Mouse (Mus musculus) heart, adult 2 months (tissue): ENCODE measurements at regions not wholly inside any gene's neighbourhood (a gene's known extent, or its start where the extent isn't known, plus 50 kb on each side); places are given as distances from the start of the nearest gene placed in this dataset.

ENCODE experiments used
- DNase-seq, 2 experiments: peaks; one replicate each; pipeline ENCODE4 v3.0.0; 2021
- H3K27ac ChIP-seq: fragments of 200-600 bp; 2 replicates; pipeline ENCODE4 v1.8.1; 2022
- H3K27me3 ChIP-seq: fragments of 200-500 bp; 2 replicates; pipeline ENCODE4 v1.6.1; 2012; ENCODE audit warnings: mild to moderate bottlenecking, low read length, inconsistent platforms, mixed read lengths; ENCODE audit not compliant: control insufficient read depth, insufficient read depth
- H3K36me3 ChIP-seq: fragments of 200-500 bp; 2 replicates; pipeline ENCODE4 v1.6.1; 2012; ENCODE audit warnings: low read length, inconsistent platforms; ENCODE audit not compliant: control insufficient read depth, insufficient read depth
- H3K4me1 ChIP-seq: fragments of 200-500 bp; 2 replicates; pipeline ENCODE4 v1.6.1; 2011; ENCODE audit warnings: low read length; ENCODE audit not compliant: control insufficient read depth, insufficient read depth
- H3K4me3 ChIP-seq: fragments of 200-600 bp; 2 replicates; pipeline ENCODE4 v1.8.1; 2022
- H3K79me2 ChIP-seq: fragments of 200-500 bp; replicated peaks from 2 replicates; pipeline ENCODE4 v1.6.1; 2012; ENCODE audit warnings: mild to moderate bottlenecking, inconsistent platforms, low read length, moderate library complexity, mixed read lengths; ENCODE audit not compliant: control insufficient read depth, insufficient read depth
- H3K9ac ChIP-seq: fragments of 200-500 bp; 2 replicates; pipeline ENCODE4 v1.6.1; 2012; ENCODE audit warnings: low read depth, mild to moderate bottlenecking, control low read depth, inconsistent platforms, low read length, mixed read lengths
- CTCF ChIP-seq: fragments of 200-600 bp; IDR thresholded peaks from 2 replicates; pipeline ENCODE4 v1.8.1; 2022; ENCODE audit warnings: antibody characterized with exemption, mild to moderate bottlenecking, moderate library complexity
- EP300 ChIP-seq: fragments of 200-500 bp; IDR thresholded peaks from 2 replicates; pipeline ENCODE4 v1.6.1; 2011; ENCODE audit warnings: low read depth, low read length, control low read depth; ENCODE audit not compliant: insufficient read depth
- POLR2A ChIP-seq: fragments of 200-500 bp; IDR thresholded peaks from 2 replicates; pipeline ENCODE4 v1.6.1; 2011; ENCODE audit warnings: mild to moderate bottlenecking, low read depth, low read length, control low read depth; ENCODE audit not compliant: insufficient read depth
- WGBS: fragments of 180-500 bp; shearing (Covaris S2); methylation state at CpG from one replicate; pipeline ENCODE4 v1.1.7; 2018; 5-methylcytosine and 5-hydroxymethylcytosine counted together
- intact Hi-C: fragments of 180-260 bp; cut with DNase I; formaldehyde crosslinking; loops from one replicate; pipeline ENCODE4 v1.15.1; 2025

DNA sequence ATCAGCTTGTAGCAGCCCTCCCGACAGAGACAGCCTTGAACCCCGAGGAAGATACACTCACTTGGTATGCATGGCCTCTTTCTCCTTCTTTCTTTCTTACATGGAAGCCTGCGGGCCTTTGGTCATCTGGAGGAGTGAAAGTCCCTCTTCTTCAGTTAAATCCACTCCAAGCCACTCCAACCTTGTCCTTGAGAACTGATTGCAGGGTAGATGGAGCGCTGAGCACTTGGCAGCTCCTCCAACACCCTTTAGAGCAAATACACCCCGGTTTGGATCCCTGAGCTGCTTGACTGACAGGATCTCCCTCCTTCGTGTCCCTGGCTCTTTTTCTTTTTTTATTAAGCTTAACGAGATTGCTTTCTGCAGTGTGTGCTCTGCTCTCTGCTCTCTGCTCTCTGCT is 173.3 kb upstream of the Fam19a5 start:
- intact Hi-C loops, result no loop called here
- Histone ChIP-seq H3K27me3 (no peaks in the 10 kb centered on the region), H3K4me3 (no peak overlapping the region), H3K4me1 (no peaks in the 10 kb centered on the region), H3K36me3 (no peaks in the 10 kb centered on the region), H3K79me2 (no peaks in the 10 kb centered on the region), H3K27ac (no peak overlapping the region), H3K9ac (no peak overlapping the region)
- DNase-seq, result no peak
- TF ChIP-seq CTCF, result no peak
- no peak for TF ChIP-seq EP300
- TF ChIP-seq POLR2A, result no peak
- WGBS, result 71% methylated on average over 7 of the region's 7 CpGs

DNA sequence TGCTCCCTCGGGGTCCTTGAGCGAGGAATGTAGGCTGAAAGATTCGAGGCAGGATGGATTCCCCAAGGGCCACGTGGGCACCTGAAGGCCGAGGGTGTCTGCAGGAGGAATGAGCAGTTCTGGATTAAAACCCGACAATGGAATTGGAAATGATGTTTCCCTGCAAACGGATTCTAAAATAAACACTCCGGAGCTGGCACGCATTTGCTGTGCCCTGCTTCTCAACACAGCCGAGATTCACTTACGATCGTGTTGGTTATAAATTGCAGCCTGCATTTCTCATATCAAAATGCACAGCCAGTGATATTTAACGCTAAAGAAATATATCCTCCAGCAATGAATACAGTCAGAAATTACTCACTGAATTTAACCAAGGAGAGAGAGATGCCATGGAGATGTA is 169.4 kb upstream of the Fam19a5 start:
- no peaks in the 10 kb centered on the region for H3K36me3 ChIP-seq
- H3K27me3 ChIP-seq, result no peaks in the 10 kb centered on the region
- 74% methylated on average over 13 of the region's 13 CpGs for whole genome bisulfite sequencing
- no peaks in the 10 kb centered on the region for H3K79me2 ChIP-seq
- no peak overlapping the region for H3K4me3 ChIP-seq
- no peak for TF ChIP-seq POLR2A
- TF ChIP-seq CTCF, result no peak
- TF ChIP-seq EP300, result no peak
- no peaks in the 10 kb centered on the region for H3K4me1 ChIP-seq
- intact Hi-C loops, result no loop called here
- DNase-seq, result no peak
- no peak overlapping the region for H3K9ac ChIP-seq
- H3K27ac ChIP-seq, result no peak overlapping the region

DNA sequence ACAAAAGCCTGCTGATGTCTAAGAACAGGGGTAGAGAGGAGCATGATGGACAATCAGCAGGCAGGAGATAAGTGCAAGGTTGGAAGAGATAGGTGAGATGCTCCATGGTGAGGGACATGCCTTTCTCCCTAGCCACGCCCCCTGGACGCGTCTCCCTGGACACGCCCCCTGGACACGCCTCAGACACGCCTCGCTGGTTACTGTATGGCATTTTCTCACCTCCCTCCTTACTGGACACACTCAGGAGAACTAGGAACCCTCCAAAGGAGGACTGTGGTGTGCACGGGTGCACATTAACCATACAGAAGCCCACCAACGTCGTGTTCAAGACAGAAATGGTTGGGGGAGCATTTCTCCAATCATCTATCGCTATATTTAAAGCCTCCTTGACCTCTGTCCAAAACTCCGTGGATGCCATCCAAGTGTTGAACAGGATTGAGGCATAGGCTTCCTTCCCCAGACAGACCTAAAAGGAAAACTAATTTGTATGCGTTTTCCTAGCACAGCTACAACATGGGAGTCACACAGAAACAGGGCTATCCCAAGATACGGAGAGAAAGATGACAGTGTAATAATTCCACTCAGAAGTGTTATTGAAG is 168.4 kb upstream of the Fam19a5 start:
- DNase-seq, result no peak
- no peak for TF ChIP-seq EP300
- TF ChIP-seq CTCF, result no peak
- no peak for TF ChIP-seq POLR2A
- WGBS, result 65% methylated on average over 14 of the region's 14 CpGs
- H3K4me1 ChIP-seq, result no peaks in the 10 kb centered on the region
- H3K36me3 ChIP-seq, result no peaks in the 10 kb centered on the region
- H3K4me3 ChIP-seq, result no peak overlapping the region
- intact Hi-C loops, result no loop called here
- no peaks in the 10 kb centered on the region for H3K79me2 ChIP-seq
- no peak overlapping the region for H3K27ac ChIP-seq
- H3K27me3 ChIP-seq, result no peaks in the 10 kb centered on the region
- H3K9ac ChIP-seq, result no peak overlapping the region

GRCm38 (mm10) chr15:87383551-87384265 is 160.4 kb upstream of the Fam19a5 start:
- Histone ChIP-seq H3K27ac (no peak overlapping the region), H3K4me1 (no peaks in the 10 kb centered on the region), H3K27me3 (no peaks in the 10 kb centered on the region), H3K4me3 (no peak overlapping the region), H3K36me3 (no peaks in the 10 kb centered on the region), H3K79me2 (no peaks in the 10 kb centered on the region), H3K9ac (no peak overlapping the region)
- DNase-seq, result no peak
- intact Hi-C loops, result no loop called here
- 62% methylated on average over 6 of the region's 6 CpGs for WGBS
- TF ChIP-seq POLR2A (no peak), CTCF (no peak), EP300 (no peak)

DNA sequence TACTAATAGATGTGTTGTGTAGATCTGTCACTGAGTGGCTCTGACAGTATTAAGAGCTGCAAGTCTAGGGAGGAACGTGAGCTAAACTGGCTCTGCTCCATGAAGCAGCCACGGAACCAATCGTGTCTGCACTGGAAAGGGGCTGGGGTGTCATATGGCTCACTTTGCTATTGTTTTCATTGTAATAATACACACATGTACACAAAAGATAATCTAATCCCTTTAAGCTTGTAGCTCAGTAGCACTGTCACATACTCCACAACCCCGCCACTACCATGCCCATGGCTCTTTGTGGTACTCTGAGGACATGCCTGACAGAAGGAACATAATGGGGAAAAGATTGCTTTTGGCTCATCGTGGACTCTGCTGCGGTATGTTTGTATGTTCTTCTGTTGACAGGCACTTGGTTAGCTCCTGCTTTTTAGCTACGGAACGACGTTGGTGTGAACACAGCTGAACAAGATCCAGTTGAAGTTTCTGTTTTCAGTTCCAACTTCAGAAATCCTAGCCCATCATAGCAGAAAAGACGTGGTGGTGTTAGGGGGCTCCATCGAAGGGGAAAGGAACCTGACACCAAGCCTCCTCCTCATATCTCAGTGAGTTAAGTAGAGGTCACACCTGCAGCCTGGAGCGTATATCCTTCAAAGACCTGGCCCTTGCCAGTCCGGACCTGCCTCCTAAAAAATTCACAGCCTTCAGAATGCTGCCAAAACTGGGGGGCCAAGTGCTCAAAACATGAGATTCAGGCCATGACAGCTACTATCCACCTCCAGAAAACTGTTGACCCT is 159.6 kb upstream of the Fam19a5 start:
- intact Hi-C loops, result no loop called here
- WGBS, result 71% methylated on average over 13 of the region's 13 CpGs
- no peak for DNase-seq

GRCm38 (mm10) chr15:87386513-87386983 is 157.6 kb upstream of the Fam19a5 start:
- Histone ChIP-seq H3K79me2 (no peaks in the 10 kb centered on the region), H3K27me3 (no peaks in the 10 kb centered on the region), H3K27ac (no peak overlapping the region), H3K4me1 (no peaks in the 10 kb centered on the region), H3K9ac (no peak overlapping the region), H3K4me3 (no peak overlapping the region), H3K36me3 (no peaks in the 10 kb centered on the region)
- WGBS, result 81% methylated on average over 6 of the region's 6 CpGs
- no peak for DNase-seq
- intact Hi-C loops, result no loop called here
- TF ChIP-seq EP300 (no peak), POLR2A (no peak), CTCF (no peak)

More for the DNA sequence above, 159.6 kb upstream of the Fam19a5 start:
- TF ChIP-seq EP300, result no peak
- no peak for TF ChIP-seq POLR2A
- TF ChIP-seq CTCF, result no peak
- Histone ChIP-seq H3K79me2 (no peaks in the 10 kb centered on the region), H3K36me3 (no peaks in the 10 kb centered on the region), H3K4me3 (no peak overlapping the region), H3K4me1 (no peaks in the 10 kb centered on the region), H3K27me3 (no peaks in the 10 kb centered on the region), H3K27ac (no peak overlapping the region), H3K9ac (no peak overlapping the region)
